Mouse (Mus musculus) hindbrain, embryonic 11.5 days (tissue): Measurements from ENCODE around the gene Ccdc142. TPM values are rescaled to one million over a fixed set of nuclear protein-coding genes. Genes with fewer than 3 reads are reported as not detected.

Experiments used
- ATAC-seq: fragments of 200-750 bp; cut with Nextera tagmentation; 2 replicates; pipeline ENCODE4 v1.8.0; 2017; ENCODE audit warnings: mild to moderate bottlenecking, moderate TSS enrichment, moderate library complexity; ENCODE audit not compliant: low FRiP score
- DNase-seq: peaks from one replicate; pipeline ENCODE4 v3.0.0-alpha.2; 2015; ENCODE audit warnings: low spot score
- H3K27ac ChIP-seq: fragments of 300-500 bp; sonication (generic); 2 replicates; pipeline ENCODE4 v1.5.1; 2014; ENCODE audit warnings: mild to moderate bottlenecking, low read depth, low read length
- H3K27me3 ChIP-seq: fragments of 300-500 bp; sonication (generic); 2 replicates; pipeline ENCODE4 v1.6.1; 2014; ENCODE audit warnings: mild to moderate bottlenecking, low read length, moderate library complexity, mixed read lengths; ENCODE audit not compliant: control insufficient read depth, insufficient read depth
- H3K36me3 ChIP-seq: fragments of 300-500 bp; sonication (generic); 2 replicates; pipeline ENCODE4 v1.6.1; 2014; ENCODE audit warnings: mild to moderate bottlenecking, low read length, moderate library complexity, mixed read lengths; ENCODE audit not compliant: control insufficient read depth, insufficient read depth
- H3K4me1 ChIP-seq: fragments of 300-500 bp; sonication (generic); replicated peaks from 2 replicates; pipeline ENCODE4 v1.6.1; 2014; ENCODE audit warnings: low read length, mixed read lengths; ENCODE audit not compliant: control insufficient read depth, insufficient read depth
- H3K4me2 ChIP-seq: fragments of 300-500 bp; sonication (generic); replicated peaks from 2 replicates; pipeline ENCODE4 v1.6.1; 2014; ENCODE audit warnings: mild to moderate bottlenecking, low read depth, low read length
- H3K4me3 ChIP-seq: fragments of 300-500 bp; sonication (generic); 2 replicates; pipeline ENCODE4 v1.5.1; 2014; ENCODE audit warnings: low read depth, low read length
- H3K9ac ChIP-seq: fragments of 300-500 bp; sonication (generic); 2 replicates; pipeline ENCODE4 v1.6.1; 2014; ENCODE audit warnings: low read depth, low read length
- H3K9me3 ChIP-seq: fragments of 300-500 bp; sonication (generic); 2 replicates; pipeline ENCODE4 v1.6.1; 2016; ENCODE audit warnings: low read length; ENCODE audit not compliant: control insufficient read depth
- WGBS: fragments of 180-500 bp; shearing (Covaris S2); extraction: QIAGEN DNeasy Blood & Tissue Kit; methylation state at CpG from one replicate; pipeline ENCODE4 v1.1.7; 2014; 5-methylcytosine and 5-hydroxymethylcytosine counted together
- polyA plus RNA-seq: library from polyadenylated mRNA; unstranded; fragments of >200 nt; fragmentation: Nextera tagmentation; extraction: Ambion mirVana; gene quantifications from 2 replicates; pipeline ENCODE4 v1.2.1, GENCODE M21; 2014

The Ccdc142 gene
- polyA plus RNA-seq, 1 experiment from 2014 or later: 1.0 TPM

- H3K27me3 ChIP-seq: no peaks in the 10 kb centered on the region
- H3K4me1 ChIP-seq: peaks cover 14% of the 10 kb centered on the region; the same call in 1 of the 2 replicates
- no peaks in the 10 kb centered on the region for H3K9me3 ChIP-seq
- H3K4me2 ChIP-seq: no peak overlapping the region
- H3K9ac ChIP-seq: peak overlapping the region; percentile 91; the same call in 1 of the 2 replicates
- H3K4me3 ChIP-seq: 0 out of 2 replicates have a peak overlapping the region, but pooled peaks have one; percentile 2
- no peak overlapping the region for H3K27ac ChIP-seq
- no peak for ATAC-seq
- no peak for DNase-seq
- WGBS: 87% methylated on average over 14 of the region's 14 CpGs
- H3K36me3 ChIP-seq: 0 out of 2 replicates have a peak, but pooled peaks cover 7% of the 10 kb centered on the region
Measured at GRCm38 (mm10) chr6:83118825-83119733, 17.7 kb downstream of the Ccdc142 start.

DNA sequence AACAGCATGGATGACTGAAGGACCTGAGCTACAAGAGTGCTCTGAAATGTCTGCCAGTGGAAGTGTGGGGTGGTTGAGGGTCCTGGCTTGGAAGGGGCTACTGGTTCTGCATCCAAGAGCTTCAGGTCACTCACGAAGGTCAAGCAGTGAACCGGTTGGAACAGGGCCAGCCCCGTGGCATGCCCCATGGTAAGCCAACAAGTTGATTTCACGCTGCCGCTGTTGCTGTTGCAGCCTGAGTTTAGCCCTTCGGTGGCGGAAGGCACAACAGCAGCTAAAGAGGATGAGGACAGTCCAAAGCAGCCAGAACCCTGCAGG lies 18.3 kb downstream of the Ccdc142 start:
- Histone ChIP-seq H3K4me2 (peak overlapping the region; percentile 81), H3K27ac (no peak overlapping the region), H3K4me3 (peak overlapping the region; percentile 72), H3K4me1 (peaks cover 17% of the 10 kb centered on the region; the same call in 1 of the 2 replicates), H3K36me3 (0 out of 2 replicates have a peak, but pooled peaks cover 7% of the 10 kb centered on the region), H3K27me3 (no peaks in the 10 kb centered on the region), H3K9ac (peak overlapping the region; percentile 91; the same call in 1 of the 2 replicates), H3K9me3 (no peaks in the 10 kb centered on the region)
- 67% methylated on average over 7 of the region's 7 CpGs for WGBS
- DNase-seq (no peak), ATAC-seq (no peak)

DNA sequence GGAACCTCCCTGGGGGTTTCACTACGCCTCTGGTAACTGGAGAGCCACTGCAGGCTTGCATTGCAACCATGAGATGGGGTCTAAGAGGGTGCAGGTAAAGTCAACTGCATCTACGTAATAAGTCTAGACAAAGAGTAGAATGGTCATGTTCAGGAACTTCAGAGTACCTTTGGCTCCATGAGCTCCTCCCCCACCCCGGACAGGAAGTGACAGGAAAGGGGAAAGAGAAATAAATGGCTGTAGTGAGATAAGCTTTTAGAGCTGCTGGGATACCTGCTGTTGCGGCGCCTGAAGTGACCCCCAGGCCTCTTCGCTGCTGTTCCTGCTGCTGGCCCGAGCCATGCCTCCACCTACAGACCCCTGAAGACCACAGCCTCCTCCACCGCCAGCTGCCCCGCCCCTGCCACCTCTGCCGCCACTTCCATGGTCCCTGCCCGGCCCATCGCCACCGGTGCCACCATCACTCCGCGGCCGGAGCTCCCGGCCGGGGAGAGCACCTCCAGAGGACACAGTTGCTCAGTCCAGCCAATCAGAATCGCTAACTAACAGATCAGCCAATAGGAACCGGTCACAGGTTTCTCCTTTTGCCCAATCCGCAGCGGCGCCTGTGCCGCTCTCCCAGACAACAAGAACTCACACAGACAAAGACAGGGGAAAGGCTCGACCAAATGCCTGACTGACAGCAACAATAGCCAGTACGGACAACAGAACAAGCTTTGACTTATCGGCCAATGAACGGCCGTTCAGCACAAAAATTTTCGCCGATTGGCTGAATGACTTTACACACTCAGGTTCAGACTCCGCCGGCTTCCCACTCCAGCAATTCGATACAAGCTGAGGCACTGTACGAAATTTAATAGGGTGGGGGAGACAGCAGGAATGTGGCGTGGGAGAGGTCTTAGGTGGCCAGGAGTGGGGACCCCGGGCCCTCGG lies 19.8 kb downstream of the Ccdc142 start, which contains the start of gene Wbp1:
Gene Wbp1 (minus strand): TSS at position 630 of the 933 bp plus-strand sequence.
- Histone ChIP-seq H3K36me3 (0 out of 2 replicates have a peak, but pooled peaks cover 7% of the 10 kb centered on the region), H3K9ac (peak within 1 kb of the TSS; percentile 97), H3K4me1 (peaks cover 18% of the 10 kb centered on the region), H3K4me3 (peak within 1 kb of the TSS; percentile 80), H3K27ac (peak within 1 kb of the TSS; percentile 99), H3K27me3 (no peaks in the 10 kb centered on the region), H3K9me3 (no peaks in the 10 kb centered on the region), H3K4me2 (peak within 1 kb of the TSS; percentile 94)
- DNase-seq (peak; percentile 93), ATAC-seq (peak; percentile 94)
- WGBS: 1% methylated on average over 37 of the region's 38 CpGs

DNA sequence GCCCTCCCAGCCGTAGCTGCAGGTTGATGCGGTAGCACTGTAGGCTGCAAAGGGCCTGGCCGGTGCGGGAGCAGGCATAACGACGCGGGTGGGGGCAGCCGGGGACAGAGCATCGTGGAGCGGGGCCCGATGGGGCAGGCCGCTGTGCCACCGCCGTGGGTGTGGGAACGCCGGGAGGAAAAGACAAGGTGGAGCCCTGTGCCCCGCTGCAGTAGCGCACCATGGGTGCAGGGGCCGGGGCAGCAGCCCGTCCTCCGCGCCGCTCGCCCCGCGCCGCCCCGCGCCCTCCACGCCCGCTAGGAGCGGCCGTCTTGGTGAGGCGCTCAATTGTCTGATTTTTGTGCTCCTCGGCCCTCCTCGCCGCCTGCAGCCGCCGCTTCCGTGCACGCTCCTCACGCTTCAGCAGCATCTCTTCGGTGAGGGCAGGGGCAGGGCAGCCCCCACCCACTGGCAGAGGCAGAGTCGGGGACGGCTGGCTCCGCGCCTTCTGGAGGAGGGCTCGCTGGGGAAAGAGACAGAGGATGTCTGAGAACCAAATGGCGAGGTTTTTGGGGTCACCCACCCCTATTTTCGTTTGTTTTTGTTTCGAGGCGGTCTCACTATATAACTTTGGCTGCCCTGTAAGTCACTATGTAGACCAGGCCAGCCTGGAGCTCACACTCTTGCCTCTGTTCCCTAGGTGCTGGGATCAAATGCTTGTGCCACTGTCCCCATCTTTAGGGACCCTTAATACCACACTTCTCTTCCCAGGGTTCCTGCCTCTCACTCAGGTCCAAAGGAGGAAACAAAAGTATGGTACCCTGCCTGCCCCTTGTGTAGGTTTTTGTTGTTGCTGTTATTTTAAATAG lies 20.7 kb downstream of the Ccdc142 start:
- peaks cover 18% of the 10 kb centered on the region for H3K4me1 ChIP-seq
- H3K9ac ChIP-seq: peak overlapping the region; percentile 97
- H3K4me3 ChIP-seq: peak overlapping the region; percentile 80
- no peaks in the 10 kb centered on the region for H3K9me3 ChIP-seq
- 0 out of 2 replicates have a peak, but pooled peaks cover 7% of the 10 kb centered on the region for H3K36me3 ChIP-seq
- peak overlapping the region; percentile 99 for H3K27ac ChIP-seq
- ATAC-seq (no peak), DNase-seq (no peak)
- WGBS: 1% methylated on average over 40 of the region's 52 CpGs
- H3K27me3 ChIP-seq: no peaks in the 10 kb centered on the region
- peak overlapping the region; percentile 94 for H3K4me2 ChIP-seq

DNA sequence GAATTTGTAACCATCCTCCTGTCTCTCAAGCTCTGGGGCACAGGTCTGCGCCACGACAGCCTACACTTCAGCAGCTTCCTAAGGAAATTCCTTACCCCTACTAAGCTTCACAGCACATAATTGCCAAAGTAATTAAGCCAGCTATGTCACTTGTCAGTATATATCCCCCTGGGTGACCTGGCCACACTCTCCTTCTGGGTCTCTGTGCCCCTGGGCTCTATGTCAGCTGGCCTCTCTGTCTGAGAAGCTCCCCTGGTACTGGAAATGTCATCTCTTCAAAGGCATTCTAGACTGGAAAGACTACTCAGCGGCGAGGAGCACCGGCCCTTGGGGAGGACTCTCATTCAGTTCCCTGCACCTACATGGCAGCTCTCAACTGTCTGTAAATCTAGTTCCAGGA lies 21.6 kb downstream of the Ccdc142 start:
- 0 out of 2 replicates have a peak, but pooled peaks cover 7% of the 10 kb centered on the region for H3K36me3 ChIP-seq
- H3K27ac ChIP-seq: peak overlapping the region; percentile 99; the same call in 1 of the 2 replicates
- ATAC-seq: no peak
- no peaks in the 10 kb centered on the region for H3K27me3 ChIP-seq
- peak overlapping the region; percentile 94 for H3K4me2 ChIP-seq
- WGBS: 72% methylated on average over 5 of the region's 5 CpGs
- H3K4me3 ChIP-seq: peak overlapping the region; percentile 80
- H3K9me3 ChIP-seq: no peaks in the 10 kb centered on the region
- H3K9ac ChIP-seq: peak overlapping the region; percentile 97; the same call in 1 of the 2 replicates
- no peak for DNase-seq
- peaks cover 18% of the 10 kb centered on the region for H3K4me1 ChIP-seq

DNA sequence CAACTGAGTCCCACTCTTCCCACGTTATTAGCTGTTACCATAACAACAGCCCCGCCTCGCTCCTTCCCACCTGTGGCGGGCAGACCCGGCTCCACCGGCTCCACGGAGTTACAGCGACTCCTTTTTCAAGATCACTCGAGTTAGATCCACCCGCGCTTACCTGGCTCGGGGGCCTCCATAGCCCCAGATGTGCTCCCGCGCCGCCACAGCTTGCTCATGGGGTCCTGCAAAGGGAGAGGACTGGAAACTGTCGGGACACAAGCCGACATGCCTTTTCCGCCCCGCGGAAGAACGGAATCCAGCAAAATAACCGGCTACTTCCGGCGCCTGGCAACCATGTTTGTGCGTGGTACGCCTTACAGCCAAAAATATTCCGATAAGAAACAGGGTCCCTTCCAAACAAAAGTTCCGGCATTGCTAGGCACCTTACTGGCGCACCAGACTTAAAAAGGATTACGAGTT lies 23.5 kb downstream of the Ccdc142 start:
- H3K9ac ChIP-seq: peak overlapping the region; percentile 73
- WGBS: under 1% methylated on average over 30 of the region's 30 CpGs
- no peaks in the 10 kb centered on the region for H3K36me3 ChIP-seq
- peak overlapping the region; percentile 54 for H3K27ac ChIP-seq
- DNase-seq: peak; percentile 92
- peak overlapping the region; percentile 77 for H3K4me3 ChIP-seq
- peak overlapping the region; percentile 75 for H3K4me2 ChIP-seq
- H3K27me3 ChIP-seq: no peaks in the 10 kb centered on the region
- H3K9me3 ChIP-seq: no peaks in the 10 kb centered on the region
- peaks cover 14% of the 10 kb centered on the region for H3K4me1 ChIP-seq
- peak; percentile 2; the same call in 1 of the 2 replicates for ATAC-seq

DNA sequence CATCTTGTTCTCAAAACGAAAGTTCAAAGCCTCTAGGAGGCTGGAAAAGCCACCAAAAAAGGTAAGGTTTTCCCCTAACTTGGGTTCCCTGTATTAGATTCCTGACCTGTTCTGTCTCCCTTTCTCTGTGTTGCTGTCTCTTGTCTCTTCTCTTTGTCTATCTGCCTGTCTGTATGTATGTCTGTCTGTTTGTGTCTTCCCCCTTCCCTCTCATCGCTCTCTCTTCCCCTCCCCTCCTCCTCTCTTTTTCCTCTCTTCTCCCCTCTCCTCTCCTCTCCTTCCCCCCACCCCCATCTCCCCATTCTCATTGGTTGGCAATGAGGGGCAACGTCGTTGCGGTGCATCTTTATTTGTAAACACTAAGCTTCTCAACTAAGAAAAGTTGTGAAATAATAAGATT lies 23.9 kb downstream of the Ccdc142 start, which contains the start of gene Ino80b:
Gene Ino80b (minus strand): TSS at position 101 of the 400 bp plus-strand sequence.
- Histone ChIP-seq H3K9ac (peak within 1 kb of the TSS; percentile 73), H3K27ac (peak within 1 kb of the TSS; percentile 54), H3K27me3 (no peaks in the 10 kb centered on the region), H3K9me3 (no peaks in the 10 kb centered on the region), H3K4me2 (peak within 1 kb of the TSS; percentile 75), H3K4me1 (peaks cover 11% of the 10 kb centered on the region), H3K36me3 (no peaks in the 10 kb centered on the region), H3K4me3 (peak within 1 kb of the TSS; percentile 77)
- ATAC-seq: no peak
- 31% methylated on average over 5 of the region's 5 CpGs for WGBS
- no peak for DNase-seq
